Mouse (Mus musculus) small intestine, adult 2 months (tissue): ENCODE results near the gene Jmy.

Experiments
- CTCF ChIP-seq: fragments of 200-500 bp; IDR thresholded peaks from 2 replicates; pipeline ENCODE4 v1.5.1; 2012; ENCODE audit warnings: low read depth, mild to moderate bottlenecking, control low read depth, inconsistent platforms, low read length, moderate library complexity, mixed read lengths; ENCODE audit not compliant: insufficient replicate concordance, insufficient read length; ENCODE audit errors: extremely low read depth
- POLR2A ChIP-seq: fragments of 200-500 bp; IDR thresholded peaks from 2 replicates; pipeline ENCODE4 v1.6.1; 2012; ENCODE audit warnings: low read depth, mild to moderate bottlenecking, control low read depth, inconsistent platforms, low read length, moderate library complexity

- no peak for TF ChIP-seq POLR2A
- no peak for TF ChIP-seq CTCF
Observed at GRCm38 (mm10) chr13:93429205-93429604, 70.4 kb downstream of the Jmy start.
